Mouse (Mus musculus) stomach, embryonic 16.5 days (tissue): ENCODE measurements around the gene Txlng. TPM values are rescaled to one million over a fixed set of nuclear protein-coding genes. Genes with fewer than 3 reads are reported as not detected.
"Not testable (repeated sequence)": the region's sequence is repeated elsewhere in the genome, so short reads cannot be mapped to it uniquely, and the experiment has no call there.

ENCODE experiments used
- ATAC-seq: fragments of 200-750 bp; cut with Nextera tagmentation; 2 replicates; pipeline ENCODE4 v1.8.0; 2017; ENCODE audit warnings: moderate number of reproducible peaks, moderate TSS enrichment; ENCODE audit not compliant: insufficient read depth, low FRiP score
- H3K27ac ChIP-seq: fragments of 300-500 bp; sonication (generic); 2 replicates; pipeline ENCODE4 v1.5.1; 2014; ENCODE audit warnings: low read length
- H3K27me3 ChIP-seq: fragments of 300-500 bp; sonication (generic); 2 replicates; pipeline ENCODE4 v1.6.1; 2014; ENCODE audit warnings: low read length, control low read depth, mixed read lengths; ENCODE audit not compliant: control insufficient read depth, insufficient read depth
- H3K36me3 ChIP-seq: fragments of 300-500 bp; sonication (generic); 2 replicates; pipeline ENCODE4 v1.6.1; 2014; ENCODE audit warnings: low read length; ENCODE audit not compliant: control insufficient read depth, insufficient read depth
- H3K4me1 ChIP-seq: fragments of 300-500 bp; sonication (generic); 2 replicates; pipeline ENCODE4 v1.6.1; 2014; ENCODE audit warnings: low read length, control low read depth, mixed read lengths; ENCODE audit not compliant: control insufficient read depth, insufficient read depth
- H3K4me2 ChIP-seq: fragments of 300-500 bp; sonication (generic); 2 replicates; pipeline ENCODE4 v1.6.1; 2014; ENCODE audit warnings: low read depth, low read length, mixed read lengths
- H3K4me3 ChIP-seq: fragments of 300-500 bp; sonication (generic); replicated peaks from 2 replicates; pipeline ENCODE4 v1.5.1; 2014; ENCODE audit warnings: mild to moderate bottlenecking, low read length
- H3K9ac ChIP-seq: fragments of 300-500 bp; sonication (generic); 2 replicates; pipeline ENCODE4 v1.6.1; 2014; ENCODE audit warnings: low read length
- H3K9me3 ChIP-seq: fragments of 300-500 bp; sonication (generic); replicated peaks from 2 replicates; pipeline ENCODE4 v1.6.1; 2016; ENCODE audit warnings: low read length, control low read depth; ENCODE audit not compliant: control insufficient read depth
- WGBS: fragments of 180-500 bp; shearing (Covaris S2); extraction: QIAGEN DNeasy Blood & Tissue Kit; methylation state at CpG from one replicate; pipeline ENCODE4 v1.1.7; 2014; 5-methylcytosine and 5-hydroxymethylcytosine counted together
- polyA plus RNA-seq: library from polyadenylated mRNA; unstranded; fragments of >200 nt; fragmentation: Nextera tagmentation; extraction: Ambion mirVana; gene quantifications from 2 replicates; pipeline ENCODE4 v1.2.1, GENCODE M21; 2015

Gene Txlng
- polyA plus RNA-seq, 1 experiment from 2014 or later: 13.5 TPM

DNA sequence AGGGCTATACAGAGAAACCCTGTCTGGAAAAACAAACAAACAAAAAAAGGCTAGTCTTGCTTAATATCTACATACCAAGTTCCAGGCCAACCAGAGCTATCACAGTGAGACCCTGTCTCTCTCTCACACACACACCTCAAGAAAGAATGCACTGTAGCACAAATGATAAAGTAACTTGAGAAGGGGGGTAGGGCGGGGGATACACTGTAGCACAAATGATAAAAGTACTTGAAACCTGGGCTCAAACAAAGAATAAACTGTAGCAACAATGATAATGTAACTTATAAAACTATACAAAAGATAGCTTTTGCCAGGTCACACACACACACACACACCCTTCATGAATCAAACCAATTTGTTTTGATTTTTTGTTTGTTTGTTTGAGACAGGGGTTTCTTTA is 2.3 kb upstream of the Txlng start:
- H3K27ac ChIP-seq: no peak overlapping the region
- H3K4me2 ChIP-seq: no peak overlapping the region
- no peaks in the 10 kb centered on the region for H3K27me3 ChIP-seq
- H3K4me3 ChIP-seq: no peak overlapping the region
- no peaks in the 10 kb centered on the region for H3K4me1 ChIP-seq
- H3K36me3 ChIP-seq: no peaks in the 10 kb centered on the region
- no peaks in the 10 kb centered on the region for H3K9me3 ChIP-seq
- 56% methylated on average over 1 of the region's 1 CpGs for WGBS
- H3K9ac ChIP-seq: no peak overlapping the region
- ATAC-seq: no peak

DNA sequence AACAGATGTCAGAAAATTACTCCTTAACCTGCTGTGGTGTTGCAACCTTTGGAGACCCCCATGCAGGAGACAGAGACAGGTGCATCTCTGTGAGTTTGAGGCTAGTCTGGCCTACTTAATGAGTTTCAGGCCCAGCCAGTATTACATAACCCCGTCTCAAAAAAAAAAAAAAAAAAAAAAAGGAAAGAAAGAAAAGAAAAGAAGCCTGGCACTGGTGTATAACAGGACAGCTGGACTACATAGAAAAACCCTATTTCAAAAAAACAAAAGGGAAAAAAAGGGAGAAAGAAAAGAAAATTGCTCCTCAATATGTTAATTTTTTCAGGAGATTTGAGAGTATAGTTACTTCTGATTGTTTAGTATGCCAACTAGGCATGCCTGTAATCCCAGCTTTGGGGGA is 1.8 kb upstream of the Txlng start:
- Histone ChIP-seq H3K4me2 (no peak overlapping the region), H3K36me3 (no peaks in the 10 kb centered on the region), H3K4me3 (no peak overlapping the region), H3K9ac (no peak overlapping the region), H3K4me1 (no peaks in the 10 kb centered on the region), H3K27me3 (no peaks in the 10 kb centered on the region), H3K27ac (no peak overlapping the region), H3K9me3 (no peaks in the 10 kb centered on the region)
- 29% methylated on average over 1 of the region's 1 CpGs for WGBS
- ATAC-seq: no peak

DNA sequence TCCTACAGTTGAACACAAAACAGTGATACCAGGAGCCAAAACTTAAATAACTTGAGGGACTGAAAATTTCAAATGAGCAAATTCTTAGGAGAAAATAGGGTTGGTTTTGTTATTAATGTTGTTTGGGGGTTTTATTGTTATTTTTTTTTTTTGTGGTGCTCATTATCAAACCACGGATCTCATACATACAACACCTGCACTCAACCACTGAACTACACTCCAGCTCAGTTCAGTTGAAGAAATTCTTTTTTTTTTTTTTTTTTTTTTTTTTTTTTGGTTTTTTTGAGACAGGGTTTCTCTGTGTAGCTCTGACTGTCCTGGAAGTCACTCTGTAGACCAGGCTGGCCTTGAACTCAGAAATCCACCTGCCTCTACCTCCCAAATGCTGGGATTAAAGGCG is 1.1 kb upstream of the Txlng start:
- 70% methylated on average over 2 of the region's 2 CpGs for WGBS
- not testable (repeated sequence) for H3K9me3 ChIP-seq, H3K4me2 ChIP-seq, ATAC-seq, H3K4me3 ChIP-seq, H3K9ac ChIP-seq, H3K27me3 ChIP-seq, H3K27ac ChIP-seq, H3K36me3 ChIP-seq, H3K4me1 ChIP-seq

DNA sequence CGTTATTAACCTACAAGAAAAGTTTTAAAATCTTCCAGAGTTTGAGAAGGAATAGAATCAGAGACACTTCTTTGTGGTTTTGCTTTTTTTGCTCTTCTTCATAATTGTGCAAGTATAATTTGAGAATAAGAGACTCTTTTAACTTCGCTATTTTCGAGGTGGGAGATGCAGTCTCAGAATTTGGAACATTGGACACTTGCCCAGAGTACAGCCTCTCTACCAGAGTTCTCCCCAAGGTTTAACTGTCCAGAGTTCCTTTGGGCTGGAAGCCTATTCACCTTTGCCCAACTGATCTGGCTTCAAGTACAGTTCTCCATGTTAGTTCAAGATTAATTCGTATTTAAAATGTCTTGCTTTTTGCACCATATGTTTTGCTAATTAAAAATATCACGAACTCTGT is 487 bp upstream of the Txlng start:
- Histone ChIP-seq H3K36me3 (no peaks in the 10 kb centered on the region), H3K9me3 (no peaks in the 10 kb centered on the region), H3K27me3 (no peaks in the 10 kb centered on the region), H3K9ac (peak overlapping the region; percentile 49), H3K4me2 (peak overlapping the region; percentile 42; the same call in 1 of the 2 replicates), H3K4me3 (peak overlapping the region; percentile 60), H3K4me1 (no peaks in the 10 kb centered on the region), H3K27ac (no peak overlapping the region)
- ATAC-seq: no peak
- WGBS: 40% methylated on average over 5 of the region's 5 CpGs

DNA sequence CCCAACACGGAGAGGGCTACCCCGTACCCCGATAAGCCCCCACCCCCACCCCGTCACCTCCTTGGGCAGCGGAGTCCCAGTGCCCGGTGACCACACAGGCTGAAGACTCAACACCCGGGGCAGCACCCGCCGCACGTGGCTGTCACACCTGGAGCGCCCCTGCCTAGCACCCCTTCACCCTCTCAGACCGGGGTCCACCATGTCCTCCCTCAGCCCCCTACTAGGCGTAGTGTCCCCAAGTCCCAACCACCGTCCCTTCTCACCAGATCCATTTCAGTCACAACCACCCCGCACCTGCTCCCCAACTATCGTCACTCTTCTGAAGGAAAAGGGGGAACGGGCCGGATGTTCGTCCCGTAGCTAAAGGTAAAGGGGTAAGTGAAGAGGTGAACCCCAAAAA is 471 bp downstream of the Txlng start:
- 0 out of 2 replicates have a peak, but pooled peaks have one; percentile 9 for ATAC-seq
- no peak overlapping the region; the same call in 1 of the 2 replicates for H3K27ac ChIP-seq
- H3K4me2 ChIP-seq: peak overlapping the region; percentile 71
- no peaks in the 10 kb centered on the region for H3K4me1 ChIP-seq
- H3K27me3 ChIP-seq: no peaks in the 10 kb centered on the region
- no peaks in the 10 kb centered on the region for H3K9me3 ChIP-seq
- WGBS: 17% methylated on average over 17 of the region's 20 CpGs
- H3K4me3 ChIP-seq: peak overlapping the region; percentile 60
- H3K36me3 ChIP-seq: no peaks in the 10 kb centered on the region
- peak overlapping the region; percentile 72 for H3K9ac ChIP-seq

DNA sequence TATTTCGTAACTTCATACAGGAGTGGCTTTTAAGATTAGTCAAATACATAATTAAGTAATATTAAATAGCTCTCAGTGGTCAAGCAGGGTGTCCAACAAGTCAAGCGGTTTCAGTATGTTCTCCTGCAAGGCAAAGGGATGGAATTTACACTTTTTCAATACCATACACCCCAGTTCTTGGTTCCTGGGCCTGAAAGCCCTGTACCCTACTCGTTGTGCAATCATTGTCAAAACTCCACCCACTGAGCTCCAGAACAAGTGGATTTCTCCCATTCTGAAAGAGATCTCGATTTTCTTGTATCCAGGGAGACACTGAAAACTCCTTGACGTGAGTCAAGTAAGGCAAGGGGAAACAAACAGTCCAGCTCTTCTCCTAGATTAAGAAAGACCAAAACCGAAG is 1.2 kb downstream of the Txlng start:
- 43% methylated on average over 6 of the region's 6 CpGs for WGBS
- Histone ChIP-seq H3K4me1 (no peaks in the 10 kb centered on the region), H3K27ac (no peak overlapping the region), H3K4me3 (peak overlapping the region; percentile 60), H3K4me2 (peak overlapping the region; percentile 71), H3K9me3 (no peaks in the 10 kb centered on the region), H3K36me3 (no peaks in the 10 kb centered on the region), H3K27me3 (no peaks in the 10 kb centered on the region), H3K9ac (peak overlapping the region; percentile 72; the same call in 1 of the 2 replicates)
- ATAC-seq: no peak

DNA sequence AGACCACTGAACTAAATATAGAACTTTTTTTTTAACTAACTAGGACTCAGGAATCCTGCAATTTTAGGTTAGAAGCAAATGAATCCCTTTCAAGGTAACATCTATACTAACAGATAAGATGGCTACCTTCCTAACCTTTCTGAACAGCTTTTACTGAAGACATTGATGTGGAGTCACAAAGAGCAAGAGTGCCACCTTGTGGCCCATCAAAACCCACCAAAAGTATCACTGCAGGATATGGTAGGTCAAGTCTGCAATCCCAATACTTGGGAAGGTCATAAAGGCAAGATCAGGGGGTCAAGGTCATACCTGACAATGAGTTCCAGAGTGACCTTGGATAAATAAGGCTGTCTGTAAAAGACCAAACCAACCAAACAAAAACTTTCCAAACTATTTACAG is 28.9 kb downstream of the Txlng start:
- ATAC-seq: no peak
- Histone ChIP-seq H3K9me3 (no peaks in the 10 kb centered on the region), H3K4me2 (no peak overlapping the region), H3K9ac (no peak overlapping the region), H3K27me3 (no peaks in the 10 kb centered on the region), H3K4me3 (no peak overlapping the region), H3K36me3 (no peaks in the 10 kb centered on the region), H3K27ac (no peak overlapping the region), H3K4me1 (no peaks in the 10 kb centered on the region)

DNA sequence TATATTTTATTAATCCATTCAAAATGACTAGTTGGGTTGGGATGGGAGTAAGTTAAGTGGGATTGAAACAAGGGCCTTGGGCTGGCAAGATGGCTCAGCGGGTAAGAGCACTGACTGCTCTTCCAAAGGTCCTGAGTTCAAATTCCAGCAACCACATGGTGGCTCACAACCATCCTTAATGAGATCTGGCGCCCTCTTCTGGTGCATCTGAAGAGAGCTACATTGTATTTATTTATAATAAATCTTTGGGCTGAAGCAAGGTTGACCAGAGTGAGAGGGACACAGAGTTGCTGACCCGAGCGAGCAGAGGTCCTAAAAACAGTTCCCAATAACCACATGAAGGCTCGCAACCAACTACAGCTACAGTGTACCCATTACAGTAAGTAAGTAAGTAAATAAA is 37.9 kb downstream of the Txlng start:
- 84% methylated on average over 5 of the region's 5 CpGs for WGBS
- not testable (repeated sequence) for ATAC-seq, H3K9me3 ChIP-seq, H3K4me1 ChIP-seq, H3K36me3 ChIP-seq, H3K4me2 ChIP-seq, H3K4me3 ChIP-seq, H3K27ac ChIP-seq, H3K27me3 ChIP-seq, H3K9ac ChIP-seq

DNA sequence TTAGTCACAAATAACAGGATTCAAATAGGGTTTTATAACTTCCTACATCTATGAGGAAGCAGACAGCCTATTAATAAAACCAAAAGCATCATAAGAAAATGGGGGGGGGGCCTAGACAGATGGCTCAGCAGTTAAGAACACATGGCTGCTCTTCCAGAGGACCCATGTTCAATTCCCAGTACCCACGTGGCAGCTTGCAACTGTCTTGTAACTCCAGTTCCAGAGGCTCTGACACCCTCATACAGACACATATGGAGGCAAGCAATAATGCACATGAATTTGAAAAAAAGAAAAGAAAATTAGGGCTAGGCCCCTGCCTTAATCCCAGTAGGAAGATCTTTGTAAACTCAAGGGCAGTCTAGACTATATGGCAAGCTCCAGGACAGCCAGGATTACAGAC is 40.9 kb downstream of the Txlng start:
- H3K27ac ChIP-seq: no peak overlapping the region
- no peak for ATAC-seq
- H3K27me3 ChIP-seq: peaks cover 4% of the 10 kb centered on the region; the same call in 1 of the 2 replicates
- WGBS: 78% methylated on average over 1 of the region's 1 CpGs
- H3K4me3 ChIP-seq: no peak overlapping the region
- 0 out of 2 replicates have a peak, but pooled peaks cover 5% of the 10 kb centered on the region for H3K36me3 ChIP-seq
- no peak overlapping the region for H3K4me2 ChIP-seq
- no peaks in the 10 kb centered on the region for H3K9me3 ChIP-seq
- no peak overlapping the region for H3K9ac ChIP-seq
- no peaks in the 10 kb centered on the region for H3K4me1 ChIP-seq

DNA sequence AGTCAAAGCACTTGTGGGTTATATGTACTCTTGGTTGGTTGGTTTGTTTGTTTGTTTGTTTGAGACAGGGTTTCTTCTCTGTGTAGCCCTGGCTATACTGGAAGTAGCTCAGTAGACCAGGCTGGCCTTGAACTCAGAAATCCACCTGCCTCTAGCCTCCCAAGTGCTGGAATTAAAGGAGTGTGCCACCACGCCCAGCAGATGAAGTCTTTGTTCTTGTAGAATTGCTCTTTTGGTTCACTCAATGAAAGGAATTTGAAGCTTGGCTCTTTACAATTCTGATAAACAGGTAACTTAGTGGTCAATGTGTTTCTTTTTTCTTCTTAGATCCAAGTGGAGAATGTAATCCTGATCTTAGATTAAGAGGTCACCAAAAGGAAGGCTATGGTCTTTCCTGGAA is 58.5 kb downstream of the Txlng start:
- no peak for ATAC-seq
- Histone ChIP-seq H3K36me3 (no peaks in the 10 kb centered on the region), H3K9ac (no peak overlapping the region), H3K4me1 (no peaks in the 10 kb centered on the region), H3K9me3 (no peaks in the 10 kb centered on the region), H3K4me3 (no peak overlapping the region), H3K4me2 (no peak overlapping the region), H3K27ac (no peak overlapping the region), H3K27me3 (no peaks in the 10 kb centered on the region; the same call in 1 of the 2 replicates)
- 67% methylated on average over 1 of the region's 1 CpGs for WGBS
